Mouse (Mus musculus) liver, postnatal 0 days (tissue): Measurements from ENCODE around the gene Plg. TPM values are rescaled to one million over a fixed set of nuclear protein-coding genes. Genes with fewer than 3 reads are reported as not detected.
A peak's percentile ranks its signal among the peaks of the same experiment; 100 is the strongest.

Source experiments
- ATAC-seq: fragments of 200-750 bp; cut with Nextera tagmentation; 2 replicates; pipeline ENCODE4 v1.8.0; 2017; ENCODE audit warnings: mild to moderate bottlenecking, moderate library complexity
- DNase-seq: peaks from one replicate; pipeline ENCODE4 v3.0.0-alpha.2; 2016
- H3K27ac ChIP-seq: fragments of 300-500 bp; sonication (generic); 2 replicates; pipeline ENCODE4 v1.5.1; 2014; ENCODE audit warnings: antibody characterized with exemption, moderate library complexity, mild to moderate bottlenecking, low read depth
- H3K27me3 ChIP-seq: fragments of 300-500 bp; sonication (generic); 2 replicates; pipeline ENCODE4 v1.6.1; 2014; ENCODE audit warnings: low read length, control low read depth, mixed read lengths; ENCODE audit not compliant: insufficient read depth
- H3K36me3 ChIP-seq: fragments of 300-500 bp; sonication (generic); replicated peaks from 2 replicates; pipeline ENCODE4 v1.6.1; 2014; ENCODE audit warnings: mild to moderate bottlenecking, control low read depth, low read length, moderate library complexity, mixed read lengths; ENCODE audit not compliant: insufficient read depth
- H3K4me1 ChIP-seq: fragments of 300-500 bp; sonication (generic); 2 replicates; pipeline ENCODE4 v1.6.1; 2014; ENCODE audit warnings: antibody characterized with exemption, mild to moderate bottlenecking, control low read depth; ENCODE audit not compliant: insufficient read depth
- H3K4me2 ChIP-seq: fragments of 300-500 bp; sonication (generic); 2 replicates; pipeline ENCODE4 v1.6.1; 2014; ENCODE audit warnings: low read depth, mild to moderate bottlenecking, low read length, moderate library complexity, mixed read lengths
- H3K4me3 ChIP-seq: fragments of 300-500 bp; sonication (generic); 2 replicates; pipeline ENCODE4 v1.5.1; 2014; ENCODE audit warnings: low read depth, low read length
- H3K9ac ChIP-seq: fragments of 300-500 bp; sonication (generic); replicated peaks from 2 replicates; pipeline ENCODE4 v1.6.1; 2014; ENCODE audit warnings: mild to moderate bottlenecking, moderate library complexity
- H3K9me3 ChIP-seq: fragments of 300-500 bp; sonication (generic); 2 replicates; pipeline ENCODE4 v1.6.1; 2016; ENCODE audit warnings: mild to moderate bottlenecking, control low read depth, low read length, mixed read lengths
- CTCF ChIP-seq: sonication (generic); IDR thresholded peaks from 2 replicates; pipeline ENCODE4 v1.5.1; 2016; ENCODE audit warnings: antibody characterized with exemption, low read depth
- EP300 ChIP-seq: IDR thresholded peaks from 2 replicates; pipeline ENCODE4 v1.6.1; 2016; ENCODE audit warnings: antibody characterized with exemption, low read depth, mild to moderate bottlenecking
- WGBS: fragments of 180-500 bp; shearing (Covaris S2); extraction: QIAGEN DNeasy Blood & Tissue Kit; methylation state at CpG from one replicate; pipeline ENCODE4 v1.1.7; 2014; ENCODE audit not compliant: insufficient replicate concordance; 5-methylcytosine and 5-hydroxymethylcytosine counted together
- polyA plus RNA-seq: library from polyadenylated mRNA; unstranded; fragments of >200 nt; fragmentation: Nextera tagmentation; extraction: Ambion mirVana; gene quantifications from 2 replicates; pipeline ENCODE4 v1.2.1, GENCODE M21; 2015

Plg gene
- polyA plus RNA-seq, result 1,130 and 1,170 TPM in 2 replicates

- ATAC-seq (peak; percentile 90), DNase-seq (peak; percentile 44)
- TF ChIP-seq CTCF, result no peak
- TF ChIP-seq EP300, result 0 out of 2 replicates have a peak, but pooled peaks have one; percentile 42
- Histone ChIP-seq H3K9ac (peak within 1 kb of the TSS; percentile 64), H3K27ac (peak within 1 kb of the TSS; percentile 94), H3K4me2 (peak within 1 kb of the TSS; percentile 48), H3K27me3 (no peaks in the 10 kb centered on the region), H3K9me3 (no peaks in the 10 kb centered on the region), H3K36me3 (no peaks in the 10 kb centered on the region), H3K4me1 (peaks cover 15% of the 10 kb centered on the region; the same call in 1 of the 2 replicates), H3K4me3 (peak within 1 kb of the TSS; percentile 52)
- 52% methylated on average over 11 of the region's 11 CpGs for WGBS
These were observed at the start of gene Plg for GRCm38 (mm10) chr17:12377981-12378705. Plg (plus strand) TSS chr17:12378608.

- no peak overlapping the region for H3K27ac ChIP-seq
- H3K4me3 ChIP-seq, result no peak overlapping the region
- peak; percentile 60 for ATAC-seq
- H3K4me2 ChIP-seq, result no peak overlapping the region
- no peaks in the 10 kb centered on the region for H3K36me3 ChIP-seq
- H3K4me1 ChIP-seq, result no peaks in the 10 kb centered on the region
- 53% methylated on average over 6 of the region's 6 CpGs for WGBS
- no peak overlapping the region for H3K9ac ChIP-seq
- TF ChIP-seq EP300 (no peak), CTCF (no peak)
- H3K9me3 ChIP-seq, result no peaks in the 10 kb centered on the region
- no peak for DNase-seq
- no peaks in the 10 kb centered on the region for H3K27me3 ChIP-seq
These were observed 43.3 kb upstream of the Plg start for GRCm38 (mm10) chr17:12335115-12335514.

DNA sequence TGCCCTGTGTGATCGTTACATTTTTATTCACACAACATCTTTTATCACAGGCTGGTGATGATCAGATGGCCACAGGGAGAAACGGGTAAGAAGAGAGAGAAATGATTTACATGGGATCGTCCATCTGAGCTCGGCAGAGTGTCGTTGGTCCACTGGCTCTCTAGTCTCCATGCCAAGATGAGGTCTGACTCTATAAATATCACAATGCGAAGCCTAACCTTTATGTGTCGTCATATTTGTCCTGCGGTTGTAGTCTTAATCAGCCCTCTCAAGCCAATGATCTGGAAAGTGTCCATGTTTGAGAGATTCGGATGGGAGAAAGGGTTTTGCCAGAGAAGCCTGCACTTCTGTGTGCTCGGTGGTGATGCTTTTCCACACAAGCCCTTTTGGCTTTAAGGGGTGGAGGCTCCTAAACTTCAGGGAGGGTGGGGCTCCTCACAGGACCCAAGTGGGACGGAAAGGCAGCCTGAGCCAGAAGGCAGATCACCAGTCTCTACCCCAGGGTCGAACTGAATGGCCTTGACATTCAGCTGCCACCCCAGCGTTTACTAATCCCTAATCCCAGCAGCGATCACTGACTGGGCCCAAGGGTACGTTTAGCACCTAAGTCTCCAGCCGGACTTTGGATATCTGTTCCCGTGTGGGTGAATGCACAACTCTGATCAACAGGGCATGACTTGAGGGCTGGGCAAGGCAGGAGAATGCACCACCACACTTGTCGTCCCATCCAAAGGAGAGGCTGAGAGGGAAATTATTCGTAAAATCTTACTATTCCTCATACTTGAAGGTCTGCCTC lies 42.1 kb upstream of the Plg start:
- Histone ChIP-seq H3K4me1 (no peaks in the 10 kb centered on the region), H3K4me3 (no peak overlapping the region), H3K36me3 (no peaks in the 10 kb centered on the region), H3K9ac (no peak overlapping the region), H3K4me2 (no peak overlapping the region), H3K9me3 (no peaks in the 10 kb centered on the region), H3K27me3 (no peaks in the 10 kb centered on the region), H3K27ac (no peak overlapping the region)
- DNase-seq, result no peak
- TF ChIP-seq CTCF (no peak), EP300 (no peak)
- 72% methylated on average over 19 of the region's 19 CpGs for WGBS
- ATAC-seq, result no peak

- H3K27me3 ChIP-seq, result no peaks in the 10 kb centered on the region
- H3K27ac ChIP-seq, result no peak overlapping the region
- no peaks in the 10 kb centered on the region for H3K36me3 ChIP-seq
- ATAC-seq (no peak), DNase-seq (no peak)
- no peak overlapping the region for H3K9ac ChIP-seq
- no peaks in the 10 kb centered on the region for H3K4me1 ChIP-seq
- WGBS, result 83% methylated on average over 4 of the region's 4 CpGs
- H3K4me3 ChIP-seq, result no peak overlapping the region
- no peak overlapping the region for H3K4me2 ChIP-seq
- no peaks in the 10 kb centered on the region for H3K9me3 ChIP-seq
- TF ChIP-seq CTCF (no peak), EP300 (no peak)
These were observed 41.3 kb upstream of the Plg start for GRCm38 (mm10) chr17:12337156-12337555.

GRCm38 (mm10) chr17:12343702-12344376 lies 34.6 kb upstream of the Plg start:
- DNase-seq (no peak), ATAC-seq (no peak)
- 81% methylated on average over 9 of the region's 9 CpGs for WGBS
- 0 out of 2 replicates have a peak, but pooled peaks cover 4% of the 10 kb centered on the region for H3K27me3 ChIP-seq
- no peaks in the 10 kb centered on the region for H3K9me3 ChIP-seq
- no peak overlapping the region for H3K9ac ChIP-seq
- no peaks in the 10 kb centered on the region for H3K4me1 ChIP-seq
- TF ChIP-seq EP300 (no peak), CTCF (no peak)
- no peaks in the 10 kb centered on the region for H3K36me3 ChIP-seq
- H3K27ac ChIP-seq, result no peak overlapping the region
- H3K4me3 ChIP-seq, result no peak overlapping the region
- no peak overlapping the region for H3K4me2 ChIP-seq

DNA sequence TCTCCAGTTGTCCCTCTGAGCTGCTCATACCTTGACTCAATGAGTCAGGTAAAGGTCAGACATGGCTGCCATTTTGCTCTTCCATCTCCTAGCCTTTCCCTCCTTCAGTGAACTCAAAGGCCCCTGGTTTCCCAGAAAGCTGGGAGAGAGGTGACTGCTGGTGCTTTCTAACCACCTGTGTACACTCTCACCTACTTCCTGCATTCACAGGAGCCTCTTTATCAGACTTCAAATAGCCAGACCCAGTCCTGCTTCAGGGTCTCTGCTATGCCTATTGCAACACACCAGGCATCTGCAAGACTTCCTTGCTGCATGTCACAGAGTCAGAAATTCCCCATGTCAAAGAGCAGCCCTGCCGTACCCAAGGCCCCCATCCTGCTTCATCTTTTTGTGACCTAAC lies 30.9 kb upstream of the Plg start:
- 74% methylated on average over 1 of the region's 1 CpGs for WGBS
- Histone ChIP-seq H3K27ac (no peak overlapping the region), H3K9ac (no peak overlapping the region), H3K4me2 (no peak overlapping the region), H3K4me3 (no peak overlapping the region), H3K4me1 (no peaks in the 10 kb centered on the region), H3K9me3 (no peaks in the 10 kb centered on the region), H3K27me3 (0 out of 2 replicates have a peak, but pooled peaks cover 4% of the 10 kb centered on the region), H3K36me3 (no peaks in the 10 kb centered on the region)
- TF ChIP-seq EP300, result no peak
- TF ChIP-seq CTCF, result no peak
- ATAC-seq, result no peak
- no peak for DNase-seq
